Mouse (Mus musculus) thymus, adult 2 months (tissue): ENCODE data around the gene Resp18. TPM values are rescaled to one million over a fixed set of nuclear protein-coding genes. Genes with fewer than 3 reads are reported as not detected.
A peak's percentile ranks its signal among the peaks of the same experiment; 100 is the strongest.

Source experiments
- DNase-seq: peaks from one replicate; pipeline ENCODE4 v3.0.0; 2021
- H3K27ac ChIP-seq: fragments of 200-500 bp; 2 replicates; pipeline ENCODE4 v1.5.1; 2012; ENCODE audit warnings: low read length, control low read depth; ENCODE audit not compliant: control insufficient read depth, insufficient read depth
- H3K27me3 ChIP-seq: fragments of 200-500 bp; 2 replicates; pipeline ENCODE4 v1.6.1; 2012; ENCODE audit warnings: mild to moderate bottlenecking, low read length, moderate library complexity, mixed read lengths; ENCODE audit not compliant: control insufficient read depth, insufficient read depth
- H3K36me3 ChIP-seq: fragments of 200-500 bp; 2 replicates; pipeline ENCODE4 v1.6.1; 2012; ENCODE audit warnings: mild to moderate bottlenecking, low read length, moderate library complexity; ENCODE audit not compliant: control insufficient read depth, insufficient read depth
- H3K4me1 ChIP-seq: fragments of 200-500 bp; replicated peaks from 2 replicates; pipeline ENCODE4 v1.6.1; 2012; ENCODE audit warnings: low read length; ENCODE audit not compliant: control insufficient read depth, insufficient read depth
- H3K4me3 ChIP-seq: fragments of 200-500 bp; 2 replicates; pipeline ENCODE4 v1.5.1; 2012; ENCODE audit warnings: mild to moderate bottlenecking, low read length, control low read depth, moderate library complexity; ENCODE audit not compliant: control insufficient read depth, insufficient read depth
- CTCF ChIP-seq: fragments of 200-500 bp; IDR thresholded peaks from 2 replicates; pipeline ENCODE4 v1.5.1; 2012; ENCODE audit warnings: mild to moderate bottlenecking, control low read depth, low read length, moderate library complexity, borderline replicate concordance; ENCODE audit not compliant: control insufficient read depth, poor library complexity, insufficient read depth; ENCODE audit errors: extremely low read depth
- POLR2A ChIP-seq: fragments of 200-500 bp; IDR thresholded peaks from 2 replicates; pipeline ENCODE4 v1.6.1; 2012; ENCODE audit warnings: mild to moderate bottlenecking, low read length, control low read depth, moderate library complexity; ENCODE audit not compliant: control insufficient read depth, poor library complexity, insufficient read depth; ENCODE audit errors: extremely low read depth
- WGBS: fragments of 180-500 bp; shearing (Covaris S2); methylation state at CpG from one replicate; pipeline ENCODE4 v1.1.7; 2018; 5-methylcytosine and 5-hydroxymethylcytosine counted together
- polyA plus RNA-seq: library from polyadenylated mRNA; depleted of rRNA; stranded (reverse); fragments of >200 nt; gene quantifications from 2 replicates; pipeline ENCODE4 v1.2.3, GENCODE M21; 2012

Resp18 gene
- polyA plus RNA-seq, 1 experiment, result 9.0 TPM

DNA sequence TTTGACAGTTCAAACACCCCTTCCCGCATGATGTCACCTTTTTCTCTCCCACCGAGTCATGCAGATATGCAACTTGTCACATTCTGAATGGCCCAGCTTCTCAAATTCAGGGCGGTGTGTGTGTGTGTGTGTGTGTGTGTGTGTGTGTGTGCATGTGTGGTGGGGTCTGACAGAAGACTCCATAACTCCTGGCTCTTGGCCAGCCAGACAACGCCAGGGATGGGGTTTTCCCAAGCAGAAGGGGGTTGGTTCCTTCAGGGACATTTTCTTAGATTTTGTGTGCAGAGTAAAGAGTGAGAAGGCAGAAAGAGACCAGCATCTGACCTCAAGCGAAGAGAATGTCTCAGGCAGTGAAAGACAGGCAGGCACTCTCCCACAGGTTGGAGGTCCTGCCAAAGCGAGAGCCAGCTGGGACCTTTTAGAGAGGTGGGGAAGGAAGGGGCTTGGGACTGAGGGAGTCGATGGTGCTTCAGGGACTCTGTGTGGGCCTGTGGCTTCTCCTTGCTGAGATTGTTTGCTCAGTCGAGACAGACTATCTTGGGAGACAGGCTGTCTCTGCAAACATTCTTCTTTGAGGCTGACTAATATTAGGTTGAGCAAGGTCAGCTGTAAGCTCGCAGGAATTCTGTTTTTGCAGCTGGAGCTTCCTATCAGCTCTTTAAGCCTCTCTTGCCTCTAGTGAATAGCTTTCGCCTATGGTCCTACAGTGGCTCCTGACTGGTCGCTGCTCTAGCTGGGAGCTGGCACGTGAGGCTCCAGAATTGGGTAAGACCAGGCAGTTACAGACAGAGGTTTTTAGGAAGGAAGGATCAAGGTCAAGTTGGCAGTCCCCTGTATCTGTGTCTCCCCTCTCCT is 14.5 kb upstream of the Resp18 start:
- H3K4me1 ChIP-seq, result no peaks in the 10 kb centered on the region
- no peaks in the 10 kb centered on the region for H3K27me3 ChIP-seq
- H3K36me3 ChIP-seq, result no peaks in the 10 kb centered on the region
- no peak overlapping the region for H3K4me3 ChIP-seq
- TF ChIP-seq POLR2A (no peak), CTCF (no peak)
- WGBS, result 61% methylated on average over 12 of the region's 12 CpGs
- no peak overlapping the region for H3K27ac ChIP-seq
- DNase-seq, result no peak

DNA sequence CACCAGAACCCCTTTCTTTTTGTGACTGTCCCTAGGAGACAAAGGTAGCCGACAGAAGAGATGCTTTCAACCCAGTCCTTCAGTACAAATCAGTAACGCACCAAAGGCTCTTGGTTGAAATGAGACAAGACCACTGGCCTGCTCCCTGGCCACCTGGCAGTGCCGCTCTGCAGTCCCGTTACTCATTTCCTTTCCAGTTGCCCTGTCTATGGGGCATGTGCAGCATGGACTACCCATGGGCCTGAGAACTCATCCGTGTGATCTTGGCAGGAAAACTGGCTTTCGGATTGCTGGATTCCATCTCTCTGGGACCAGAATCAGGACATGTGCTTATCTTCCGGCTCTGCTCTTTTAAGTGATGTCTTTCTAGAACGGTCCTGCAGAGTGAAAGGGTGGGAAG is 13.1 kb upstream of the Resp18 start:
- 86% methylated on average over 8 of the region's 8 CpGs for WGBS
- TF ChIP-seq POLR2A, result no peak
- TF ChIP-seq CTCF, result no peak

DNA sequence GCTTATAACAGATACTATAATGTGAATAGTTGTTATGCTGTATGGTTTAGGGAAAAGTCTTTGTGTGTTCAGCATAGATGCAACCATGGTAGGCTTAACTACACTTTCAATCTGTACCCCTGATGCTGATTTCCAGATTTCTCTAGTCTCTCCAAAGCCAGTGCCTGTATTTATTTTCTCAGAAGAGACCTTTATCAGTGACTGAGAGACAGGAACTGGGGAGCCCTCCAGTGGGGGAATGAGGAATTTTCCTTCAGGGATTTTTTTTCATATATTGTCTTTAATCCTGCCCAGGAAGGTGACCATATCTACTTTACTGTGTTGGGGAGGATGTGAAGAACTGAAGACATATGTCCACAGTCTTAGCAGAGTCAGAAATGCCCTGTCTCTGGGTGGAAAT is 12.4 kb upstream of the Resp18 start:
- DNase-seq, result peak; percentile 19
- TF ChIP-seq POLR2A (no peak), CTCF (no peak)
- no peak overlapping the region for H3K4me3 ChIP-seq

More for the DNA sequence above, 13.1 kb upstream of the Resp18 start:
- Histone ChIP-seq H3K27me3 (no peaks in the 10 kb centered on the region), H3K27ac (no peak overlapping the region), H3K36me3 (no peaks in the 10 kb centered on the region), H3K4me1 (no peaks in the 10 kb centered on the region), H3K4me3 (no peak overlapping the region)
- DNase-seq, result no peak

DNA sequence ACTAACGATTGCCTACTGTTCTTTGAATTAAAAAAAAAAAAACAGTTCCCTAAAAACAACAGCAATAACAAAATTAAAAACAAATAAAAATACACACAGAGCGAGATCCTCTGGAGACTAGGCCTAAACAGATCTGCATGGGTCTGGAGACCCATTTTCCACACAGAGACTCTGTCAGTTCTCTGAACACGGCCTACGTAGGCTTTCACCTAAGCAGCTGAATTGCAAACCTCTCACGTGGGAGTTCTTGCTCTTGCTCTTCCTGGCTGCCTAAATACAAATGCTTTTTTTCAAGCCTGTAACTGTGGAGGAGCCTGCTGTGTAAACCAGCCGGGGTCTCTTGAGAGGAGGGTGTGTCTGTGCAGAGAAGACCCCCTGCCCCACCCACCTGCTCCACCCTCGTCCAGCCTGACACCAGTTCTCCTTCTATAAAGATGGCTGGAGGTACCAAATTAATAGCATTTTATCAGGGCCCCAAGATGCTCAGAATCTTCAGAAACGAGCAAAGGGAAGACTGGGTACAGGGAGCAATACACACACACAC is 11.7 kb upstream of the Resp18 start:
- Histone ChIP-seq H3K27ac (no peak overlapping the region), H3K4me3 (no peak overlapping the region), H3K36me3 (no peaks in the 10 kb centered on the region), H3K4me1 (no peaks in the 10 kb centered on the region), H3K27me3 (no peaks in the 10 kb centered on the region)
- WGBS, result 80% methylated on average over 8 of the region's 8 CpGs
- no peak for DNase-seq
- TF ChIP-seq POLR2A (no peak), CTCF (no peak)

More for the DNA sequence above, 12.4 kb upstream of the Resp18 start:
- no peaks in the 10 kb centered on the region for H3K4me1 ChIP-seq
- no peaks in the 10 kb centered on the region for H3K27me3 ChIP-seq
- no peak overlapping the region for H3K27ac ChIP-seq
- H3K36me3 ChIP-seq, result no peaks in the 10 kb centered on the region

DNA sequence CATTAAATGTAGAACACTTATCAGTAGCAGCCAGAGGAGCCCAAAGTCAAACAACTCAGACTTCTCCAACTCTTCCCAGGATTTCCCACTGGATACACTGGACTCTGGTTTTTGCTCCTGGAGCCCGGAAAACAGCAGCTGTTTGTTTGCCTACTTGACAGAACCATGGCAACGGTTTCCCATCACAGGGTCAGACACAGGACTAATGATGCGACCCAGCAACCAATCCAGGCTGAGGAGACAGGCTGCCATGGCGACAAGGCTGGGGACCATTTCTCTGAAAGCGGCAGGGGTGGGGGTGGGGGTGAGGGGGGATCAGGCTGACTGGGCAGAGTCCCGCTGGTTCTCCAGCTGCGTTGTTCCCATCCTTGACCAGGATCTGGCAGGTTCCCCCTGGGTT is 11.2 kb upstream of the Resp18 start:
- no peak for DNase-seq
- TF ChIP-seq CTCF (no peak), POLR2A (no peak)

DNA sequence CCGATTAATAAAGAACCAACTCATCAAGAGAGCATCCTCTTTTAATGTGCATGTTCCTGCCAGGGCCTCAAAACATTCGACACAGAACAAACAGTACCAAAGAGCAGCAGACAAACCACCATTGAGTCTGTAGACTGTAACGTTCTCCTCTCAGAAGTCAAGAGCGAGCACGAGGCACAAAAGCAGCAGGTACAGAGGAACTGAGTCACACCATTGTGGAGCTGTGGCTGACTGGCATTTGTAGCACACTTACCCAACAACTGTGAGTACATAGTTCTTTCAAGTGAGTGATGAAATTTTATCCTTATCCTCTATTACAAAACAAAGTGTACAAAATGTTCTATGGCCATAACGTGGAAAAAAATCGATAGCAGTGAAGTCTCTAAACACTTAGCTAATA is 6.7 kb upstream of the Resp18 start:
- TF ChIP-seq POLR2A (no peak), CTCF (no peak)
- Histone ChIP-seq H3K4me1 (no peaks in the 10 kb centered on the region), H3K4me3 (no peak overlapping the region), H3K27ac (no peak overlapping the region), H3K36me3 (no peaks in the 10 kb centered on the region), H3K27me3 (no peaks in the 10 kb centered on the region)
- DNase-seq, result no peak
- WGBS, result 88% methylated on average over 7 of the region's 7 CpGs

More for the DNA sequence above, 11.2 kb upstream of the Resp18 start:
- Histone ChIP-seq H3K27ac (no peak overlapping the region), H3K36me3 (no peaks in the 10 kb centered on the region), H3K27me3 (no peaks in the 10 kb centered on the region), H3K4me3 (no peak overlapping the region), H3K4me1 (no peaks in the 10 kb centered on the region)
- WGBS, result 55% methylated on average over 7 of the region's 7 CpGs
